Mouse (Mus musculus) bone marrow, adult 2 months (tissue): ENCODE measurements around the gene Anks1b.

Experiments
- CTCF ChIP-seq: fragments of 200-500 bp; IDR thresholded peaks from 2 replicates; pipeline ENCODE4 v1.5.1; 2011; ENCODE audit warnings: low read length, control low read depth; ENCODE audit not compliant: control insufficient read depth, insufficient read depth
- POLR2A ChIP-seq: fragments of 200-500 bp; IDR thresholded peaks from 2 replicates; pipeline ENCODE4 v1.6.1; 2011; ENCODE audit warnings: low read depth, mild to moderate bottlenecking, control low read depth, low read length, borderline replicate concordance; ENCODE audit not compliant: control insufficient read depth

GRCm38 (mm10) chr10:90699211-90699610, 825.9 kb downstream of the Anks1b start:
- TF ChIP-seq CTCF (no peak), POLR2A (no peak)
